Mouse (Mus musculus) frontal cortex, adult 2 months (tissue): ENCODE measurements around the gene Ccdc92. TPM values are rescaled to one million over a fixed set of nuclear protein-coding genes. Genes with fewer than 3 reads are reported as not detected.

Experiments used
- DNase-seq, 2 experiments: peaks; one replicate each; pipeline ENCODE4 v3.0.0; 2022; ENCODE audit warnings: low spot score in 1 of 2; ENCODE audit errors: extremely low spot score in 1 of 2
- polyA plus RNA-seq: library from polyadenylated mRNA; depleted of rRNA; stranded (reverse); fragments of >200 nt; gene quantifications from 2 replicates; pipeline ENCODE4 v1.2.3, GENCODE M21; 2012; rRNA removed

The Ccdc92 gene
- polyA plus RNA-seq, 1 experiment, result 74.4 TPM

DNA sequence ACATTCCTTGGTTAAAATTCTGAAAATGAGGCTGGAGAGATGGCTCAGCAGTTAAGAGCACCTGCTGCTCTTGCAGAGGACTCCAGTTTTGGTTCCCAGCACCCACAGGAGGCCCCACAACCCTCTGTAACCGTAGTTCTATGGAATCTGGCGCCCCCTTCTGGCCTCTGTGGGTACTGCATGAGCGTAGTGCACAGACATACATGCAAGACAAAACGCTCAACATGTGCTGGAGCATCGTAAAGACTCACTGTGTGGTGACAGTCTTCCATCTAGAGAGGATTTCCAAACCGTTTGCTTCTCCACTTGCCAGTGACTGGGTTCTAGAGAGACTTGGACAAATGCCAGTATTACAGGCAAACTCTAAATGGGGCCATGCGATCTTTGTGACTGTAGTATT lies 76.6 kb downstream of the Ccdc92 start:
- no peak for DNase-seq

Other genes starting within 250 kb of the Ccdc92 start
- 41.7 and 44.4 TPM in 2 replicates for gene Atp6v0a2, start 233.8 kb downstream of the Ccdc92 start, polyA plus RNA-seq
- gene Dnah10, start 137.3 kb downstream of the Ccdc92 start, polyA plus RNA-seq, result 0.26 and 0.38 TPM in 2 replicates
- 69.2 and 71.4 TPM in 2 replicates for gene Zfp664, start 267 bp upstream of the Ccdc92 start, polyA plus RNA-seq
- 3.7 and 3.8 TPM in 2 replicates for gene Rflna, start 140.8 kb upstream of the Ccdc92 start, polyA plus RNA-seq